Mouse (Mus musculus): ENCODE results near the gene Gpd1. TPM values are rescaled to one million over a fixed set of nuclear protein-coding genes. Genes with fewer than 3 reads are reported as not detected.
"Not testable (repeated sequence)": the region's sequence is repeated elsewhere in the genome, so short reads cannot be mapped to it uniquely, and the experiment has no call there.

Gene Gpd1
- polyA plus RNA-seq, 1 experiment from 2014 or later = 1.6 TPM

DNA sequence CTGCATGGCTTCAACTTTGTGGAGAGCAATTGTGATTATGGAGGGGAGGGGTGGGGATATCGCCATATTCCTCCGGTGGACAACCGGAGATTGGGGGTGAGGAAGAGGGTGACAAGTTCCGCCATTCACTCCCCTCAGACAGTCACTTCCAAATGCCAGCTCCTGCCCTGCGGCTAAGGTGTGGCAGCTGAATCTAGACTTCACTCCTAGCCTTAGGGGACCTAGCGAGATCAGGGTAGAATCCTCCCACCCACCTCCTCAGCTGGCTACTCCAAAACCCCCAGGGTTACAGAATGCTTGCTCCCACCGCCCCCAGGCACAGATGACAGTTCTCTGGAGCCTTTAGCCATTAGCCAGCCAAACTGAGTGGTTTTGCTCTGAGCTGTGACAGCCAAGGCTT is 38.3 kb upstream of the Gpd1 start:
- ATAC-seq (ENCODE audit: low FRiP score) = no peak
- Histone ChIP-seq H3K4me2 (0 out of 2 replicates have a peak overlapping the region, but pooled peaks have one; percentile 13), H3K36me3 (peaks cover 28% of the 10 kb centered on the region), H3K27ac (peak overlapping the region; percentile 23; the same call in 1 of the 2 replicates), H3K27me3 (no peaks in the 10 kb centered on the region), H3K9ac (no peak overlapping the region), H3K4me1 (replicated peaks) (peaks cover 55% of the 10 kb centered on the region), H3K4me3 (no peak overlapping the region), H3K9me3 (no peaks in the 10 kb centered on the region)
- WGBS = 72% methylated on average over 7 of the region's 7 CpGs

DNA sequence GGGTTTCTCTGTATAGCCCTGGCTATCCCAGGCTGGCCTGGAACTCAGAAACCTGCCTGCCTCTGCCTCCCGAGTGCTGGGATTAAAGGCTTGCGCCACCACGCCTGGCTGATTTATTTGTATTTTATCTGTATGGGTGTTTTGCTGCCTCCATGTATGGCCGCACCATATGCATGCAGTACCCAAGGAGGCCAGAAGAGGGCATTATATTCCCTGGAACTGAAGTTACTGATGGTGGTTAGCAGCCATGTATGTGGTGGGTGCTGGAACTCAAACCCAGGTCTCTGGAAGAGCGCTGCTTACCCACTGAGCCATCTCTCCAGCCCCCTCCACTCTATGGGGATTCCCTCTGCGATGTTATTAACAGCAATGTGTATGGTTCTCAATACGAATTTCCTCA is 34.4 kb upstream of the Gpd1 start:
- H3K4me2 ChIP-seq = no peak overlapping the region
- H3K36me3 ChIP-seq = peaks cover 61% of the 10 kb centered on the region
- H3K9ac ChIP-seq = no peak overlapping the region
- no peaks in the 10 kb centered on the region for H3K27me3 ChIP-seq
- ATAC-seq (ENCODE audit: low FRiP score) = no peak
- H3K27ac ChIP-seq = no peak overlapping the region
- WGBS = 93% methylated on average over 7 of the region's 7 CpGs
- H3K4me3 ChIP-seq = no peak overlapping the region
- peaks cover 16% of the 10 kb centered on the region for H3K4me1 ChIP-seq (replicated peaks)
- H3K9me3 ChIP-seq = no peaks in the 10 kb centered on the region

DNA sequence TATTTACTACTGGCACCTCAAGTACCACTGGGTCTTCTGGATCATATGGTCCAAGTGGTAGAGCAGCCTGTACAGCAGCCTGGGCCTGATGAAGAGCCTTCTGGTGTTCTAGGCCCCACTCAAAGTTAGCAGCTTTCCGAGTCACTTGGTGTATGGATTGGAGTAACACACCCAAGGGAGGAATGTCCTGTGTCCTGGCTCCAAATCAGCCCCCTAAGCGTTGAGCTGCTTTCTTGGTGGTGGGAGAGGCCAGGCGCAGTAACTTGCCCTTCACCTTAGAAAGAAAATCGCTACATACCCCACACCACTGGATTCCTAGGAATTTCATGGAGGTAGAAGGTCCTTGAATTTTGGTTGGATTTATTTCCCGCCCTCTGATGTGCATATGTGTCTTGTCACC is 33.2 kb upstream of the Gpd1 start:
- WGBS = 95% methylated on average over 5 of the region's 5 CpGs
- no peaks in the 10 kb centered on the region for H3K27me3 ChIP-seq
- no peak for ATAC-seq (ENCODE audit: low FRiP score)

DNA sequence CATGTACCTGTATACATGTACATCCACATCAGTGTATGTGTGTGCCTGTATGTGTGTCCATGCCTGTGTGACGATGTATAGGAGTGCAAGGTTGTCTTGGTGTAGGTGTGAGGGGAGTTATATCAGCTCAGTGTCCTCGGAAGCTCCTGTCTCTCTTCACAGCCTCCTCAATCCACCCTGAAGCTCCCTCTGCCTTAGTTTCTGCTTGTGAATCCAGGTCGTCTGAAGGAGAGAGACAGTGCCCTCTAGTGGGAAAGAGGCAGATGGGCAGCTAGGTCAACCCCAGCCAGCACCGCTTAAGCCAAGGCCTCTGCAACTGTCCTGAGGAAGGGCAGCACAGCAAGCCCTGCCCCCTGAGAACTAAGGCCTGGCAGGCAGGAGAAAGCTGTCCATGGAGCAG is 28.6 kb upstream of the Gpd1 start:
- Histone ChIP-seq H3K4me2 (no peak overlapping the region), H3K4me3 (no peak overlapping the region), H3K9ac (no peak overlapping the region), H3K27me3 (no peaks in the 10 kb centered on the region), H3K27ac (no peak overlapping the region), H3K4me1 (replicated peaks) (peaks cover 36% of the 10 kb centered on the region), H3K36me3 (peaks cover 52% of the 10 kb centered on the region), H3K9me3 (no peaks in the 10 kb centered on the region)
- ATAC-seq (ENCODE audit: low FRiP score) = peak; percentile 41; the same call in 1 of the 2 replicates
- 4% methylated on average over 4 of the region's 4 CpGs for WGBS

More for the DNA sequence above, 33.2 kb upstream of the Gpd1 start:
- H3K4me1 ChIP-seq (replicated peaks) = peaks cover 3% of the 10 kb centered on the region
- no peaks in the 10 kb centered on the region for H3K9me3 ChIP-seq
- H3K27ac ChIP-seq = no peak overlapping the region
- H3K4me3 ChIP-seq = no peak overlapping the region
- peaks cover 63% of the 10 kb centered on the region for H3K36me3 ChIP-seq
- H3K9ac ChIP-seq = no peak overlapping the region
- H3K4me2 ChIP-seq = no peak overlapping the region

DNA sequence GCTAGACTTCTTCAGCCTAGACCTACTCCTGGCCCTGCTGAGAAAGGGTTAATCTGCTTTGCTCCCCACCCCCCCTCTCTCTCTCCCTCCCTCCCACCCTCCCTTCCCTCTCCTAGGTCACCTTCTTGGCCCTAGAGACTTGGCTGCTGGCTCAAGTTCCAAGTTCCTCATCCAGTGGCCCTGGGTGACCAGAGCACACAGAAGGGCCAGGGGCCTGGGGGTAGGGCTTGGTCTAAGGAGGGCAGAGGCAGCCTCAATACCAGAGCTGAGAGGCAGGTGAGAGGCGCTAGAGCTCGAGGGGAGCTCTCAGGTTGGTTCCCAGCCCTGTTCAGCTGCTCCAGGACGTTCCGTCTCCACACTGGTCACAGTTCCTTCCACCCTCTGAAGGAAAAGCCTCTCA is 26.4 kb upstream of the Gpd1 start:
- ATAC-seq (ENCODE audit: low FRiP score) = no peak
- H3K27ac ChIP-seq = peak overlapping the region; percentile 71

DNA sequence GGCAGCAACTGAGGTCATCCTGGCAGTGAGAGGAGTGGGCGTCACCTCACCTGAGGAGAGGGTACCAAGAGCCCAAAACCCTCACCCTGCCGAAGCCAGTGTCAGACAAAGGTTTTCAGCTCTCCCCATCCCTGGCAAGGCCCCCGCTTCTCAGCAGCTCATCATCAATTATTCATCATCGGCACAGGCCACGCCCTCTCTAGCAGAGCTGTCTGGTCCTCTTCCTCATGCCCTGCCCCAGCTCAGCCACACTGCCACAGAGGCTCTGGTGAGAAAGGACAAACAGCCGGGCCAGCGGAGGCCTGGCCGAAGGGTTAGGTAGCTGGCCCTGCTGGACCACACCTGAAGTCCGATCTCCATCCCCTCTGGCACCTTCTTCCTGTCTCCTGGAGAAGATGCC is 25.3 kb upstream of the Gpd1 start:
- Histone ChIP-seq H3K4me1 (replicated peaks) (peaks cover 45% of the 10 kb centered on the region), H3K9ac (peak overlapping the region; percentile 49), H3K4me2 (peak overlapping the region; percentile 26; the same call in 1 of the 2 replicates), H3K9me3 (no peaks in the 10 kb centered on the region), H3K36me3 (peaks cover 49% of the 10 kb centered on the region), H3K27ac (peak overlapping the region; percentile 79), H3K4me3 (no peak overlapping the region), H3K27me3 (no peaks in the 10 kb centered on the region)
- ATAC-seq (ENCODE audit: low FRiP score) = 0 out of 2 replicates have a peak, but pooled peaks have one; percentile 32
- 34% methylated on average over 9 of the region's 9 CpGs for WGBS

More for the DNA sequence above, 26.4 kb upstream of the Gpd1 start:
- Histone ChIP-seq H3K4me2 (no peak overlapping the region), H3K9me3 (no peaks in the 10 kb centered on the region), H3K4me1 (replicated peaks) (peaks cover 45% of the 10 kb centered on the region), H3K36me3 (peaks cover 49% of the 10 kb centered on the region), H3K9ac (peak overlapping the region; percentile 35), H3K27me3 (no peaks in the 10 kb centered on the region), H3K4me3 (no peak overlapping the region)
- 27% methylated on average over 4 of the region's 4 CpGs for WGBS

DNA sequence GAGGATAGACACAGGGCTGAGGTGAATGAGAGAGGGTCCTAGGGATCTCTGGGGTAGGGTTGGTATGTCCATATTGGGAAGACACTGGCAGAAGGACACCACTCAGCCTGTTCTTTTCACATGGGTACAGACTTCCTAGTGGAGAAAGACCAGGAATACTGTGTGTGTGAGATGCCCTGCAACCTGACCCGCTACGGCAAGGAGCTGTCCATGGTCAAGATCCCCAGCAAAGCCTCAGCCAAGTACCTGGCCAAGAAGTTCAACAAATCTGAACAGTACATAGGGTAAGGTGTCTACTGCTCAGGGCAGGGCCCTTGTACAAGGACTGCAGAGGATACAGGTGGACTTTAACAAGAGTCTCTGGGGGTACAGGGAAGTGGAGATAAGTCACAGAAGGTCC is 20.0 kb upstream of the Gpd1 start:
- Histone ChIP-seq H3K27ac (no peak overlapping the region), H3K4me3 (no peak overlapping the region), H3K4me2 (no peak overlapping the region), H3K9me3 (no peaks in the 10 kb centered on the region), H3K27me3 (no peaks in the 10 kb centered on the region), H3K36me3 (peaks cover 72% of the 10 kb centered on the region), H3K4me1 (replicated peaks) (peaks cover 22% of the 10 kb centered on the region), H3K9ac (no peak overlapping the region)
- no peak for ATAC-seq (ENCODE audit: low FRiP score)
- 40% methylated on average over 2 of the region's 2 CpGs for WGBS

DNA sequence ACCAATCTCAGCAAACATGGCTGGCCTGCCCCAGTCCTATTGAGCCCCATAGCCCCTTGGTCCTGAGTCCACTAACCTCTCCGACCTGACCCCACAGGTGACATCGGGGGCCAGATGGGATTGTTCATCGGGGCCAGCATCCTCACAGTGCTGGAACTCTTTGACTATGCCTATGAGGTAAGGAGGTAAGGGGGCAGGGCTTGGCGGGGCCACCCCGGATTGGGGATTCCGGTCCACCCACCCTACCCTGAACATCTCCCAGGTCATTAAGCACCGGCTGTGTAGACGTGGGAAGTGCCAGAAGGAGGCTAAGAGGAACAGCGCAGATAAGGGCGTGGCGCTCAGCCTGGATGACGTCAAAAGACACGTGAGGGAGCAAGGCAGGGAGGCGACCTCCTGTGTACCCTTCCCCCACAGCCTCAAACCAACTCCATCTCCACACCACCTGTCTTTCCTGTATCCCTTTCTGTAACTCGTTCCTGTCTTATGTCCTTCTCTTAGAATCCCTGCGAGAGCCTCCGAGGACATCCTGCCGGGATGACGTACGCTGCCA is 18.7 kb upstream of the Gpd1 start:
- Histone ChIP-seq H3K9ac (peak overlapping the region; percentile 46; the same call in 1 of the 2 replicates), H3K4me2 (no peak overlapping the region), H3K4me3 (no peak overlapping the region), H3K9me3 (no peaks in the 10 kb centered on the region), H3K27ac (no peak overlapping the region), H3K27me3 (no peaks in the 10 kb centered on the region), H3K36me3 (peaks cover 65% of the 10 kb centered on the region), H3K4me1 (replicated peaks) (peaks cover 20% of the 10 kb centered on the region)
- ATAC-seq (ENCODE audit: low FRiP score) = no peak
- 39% methylated on average over 20 of the region's 20 CpGs for WGBS

DNA sequence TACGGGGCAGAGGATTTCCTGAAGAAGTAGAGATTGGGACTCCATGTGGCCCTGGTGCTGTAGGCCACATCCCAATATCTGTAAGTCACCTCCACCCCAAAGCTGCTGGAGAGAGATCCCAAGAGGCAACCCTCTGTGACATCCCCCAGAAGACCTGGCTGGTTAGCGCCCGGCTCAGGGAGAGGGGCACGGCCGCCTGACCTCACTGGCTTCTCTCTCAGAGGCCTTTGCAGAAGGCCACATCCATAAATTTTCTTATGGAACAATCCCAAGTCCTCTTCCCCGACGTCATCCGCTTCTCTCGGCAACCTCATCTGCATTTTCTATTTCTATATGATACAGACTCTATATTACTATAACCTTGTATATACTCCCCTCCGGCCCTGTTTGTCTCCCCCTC is 17.6 kb upstream of the Gpd1 start:
- H3K9ac ChIP-seq = no peak overlapping the region
- H3K27me3 ChIP-seq = no peaks in the 10 kb centered on the region
- H3K4me1 ChIP-seq (replicated peaks) = peaks cover 21% of the 10 kb centered on the region
- no peak overlapping the region for H3K4me2 ChIP-seq
- peaks cover 68% of the 10 kb centered on the region for H3K36me3 ChIP-seq
- 81% methylated on average over 10 of the region's 10 CpGs for WGBS
- no peaks in the 10 kb centered on the region for H3K9me3 ChIP-seq
- no peak overlapping the region for H3K27ac ChIP-seq
- ATAC-seq (ENCODE audit: low FRiP score) = no peak
- H3K4me3 ChIP-seq = no peak overlapping the region

DNA sequence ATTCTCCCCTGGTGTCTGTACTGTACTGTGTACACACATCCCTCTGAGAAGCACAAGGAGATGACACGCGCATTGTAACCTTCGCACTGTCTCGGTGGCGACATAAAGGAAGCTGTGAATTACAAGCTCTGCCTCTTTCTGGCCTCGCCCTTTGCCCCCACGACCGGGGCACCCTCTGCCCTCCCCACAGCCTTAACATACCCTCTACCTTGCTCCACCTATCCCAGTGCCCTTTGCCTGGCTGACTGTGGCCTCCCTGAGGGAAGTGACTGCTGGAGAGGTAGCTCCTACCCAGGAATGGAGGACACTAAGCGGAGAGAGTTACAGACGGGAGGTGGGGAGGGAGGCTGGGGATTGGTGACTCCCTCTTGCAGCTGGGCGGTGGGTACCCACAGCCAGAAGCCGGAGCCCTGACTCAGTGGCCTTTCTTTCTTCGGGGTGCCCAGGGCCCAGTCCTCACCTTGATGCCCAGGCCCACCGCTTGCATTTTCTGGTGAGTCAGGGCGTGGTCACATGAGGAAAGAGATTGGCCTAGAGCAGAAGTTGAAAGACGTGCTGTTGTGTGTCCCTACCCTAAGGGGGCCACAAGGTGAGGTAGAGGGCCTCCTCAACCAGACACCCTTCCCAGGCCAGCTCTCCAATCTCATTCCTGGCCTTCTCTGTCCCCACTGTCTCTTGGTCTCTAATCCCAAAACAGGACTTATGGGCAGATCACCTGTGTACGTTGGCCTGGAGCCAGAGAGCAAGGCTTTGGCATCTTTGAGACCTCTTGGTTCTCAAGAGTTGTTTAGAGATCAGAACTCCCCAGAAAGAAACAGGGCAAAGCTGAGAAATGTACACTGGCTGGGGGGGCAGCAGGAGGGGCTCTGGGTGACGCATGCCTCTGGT is 16.9 kb upstream of the Gpd1 start:
- H3K27me3 ChIP-seq = no peaks in the 10 kb centered on the region
- H3K4me1 ChIP-seq (replicated peaks) = peaks cover 26% of the 10 kb centered on the region
- H3K9ac ChIP-seq = no peak overlapping the region
- H3K9me3 ChIP-seq = no peaks in the 10 kb centered on the region
- no peak overlapping the region for H3K4me2 ChIP-seq
- H3K36me3 ChIP-seq = peaks cover 65% of the 10 kb centered on the region
- WGBS = 90% methylated on average over 18 of the region's 18 CpGs
- 0 out of 2 replicates have a peak overlapping the region, but pooled peaks have one; percentile 99 for H3K27ac ChIP-seq
- no peak overlapping the region for H3K4me3 ChIP-seq
- ATAC-seq (ENCODE audit: low FRiP score) = no peak

DNA sequence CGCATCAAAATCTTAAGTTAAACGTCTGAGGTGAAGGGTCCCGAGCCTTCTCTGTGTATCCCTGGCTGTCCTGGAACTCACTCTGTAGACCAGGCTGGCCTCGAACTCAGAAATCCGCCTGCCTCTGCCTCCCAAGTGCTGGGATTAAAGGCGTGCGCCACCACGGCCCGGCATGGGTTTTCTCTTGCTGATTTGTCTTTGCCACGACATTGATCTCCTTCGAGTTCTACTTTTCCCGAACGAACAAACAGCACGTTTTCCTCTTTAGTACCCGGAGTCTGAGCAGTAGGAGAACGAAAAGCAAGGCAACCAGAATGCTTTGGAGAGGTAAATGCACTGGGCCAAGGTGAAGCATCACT is 15.7 kb upstream of the Gpd1 start:
- peak overlapping the region; percentile 99 for H3K27ac ChIP-seq
- peak overlapping the region; percentile 97 for H3K9ac ChIP-seq
- peaks cover 62% of the 10 kb centered on the region for H3K36me3 ChIP-seq
- H3K4me3 ChIP-seq = peak overlapping the region; percentile 79
- peak overlapping the region; percentile 98 for H3K4me2 ChIP-seq
- H3K9me3 ChIP-seq; H3K27me3 ChIP-seq; ATAC-seq (ENCODE audit: low FRiP score): not testable (repeated sequence)
- WGBS = 48% methylated on average over 16 of the region's 16 CpGs
- H3K4me1 ChIP-seq (replicated peaks) = peaks cover 33% of the 10 kb centered on the region

DNA sequence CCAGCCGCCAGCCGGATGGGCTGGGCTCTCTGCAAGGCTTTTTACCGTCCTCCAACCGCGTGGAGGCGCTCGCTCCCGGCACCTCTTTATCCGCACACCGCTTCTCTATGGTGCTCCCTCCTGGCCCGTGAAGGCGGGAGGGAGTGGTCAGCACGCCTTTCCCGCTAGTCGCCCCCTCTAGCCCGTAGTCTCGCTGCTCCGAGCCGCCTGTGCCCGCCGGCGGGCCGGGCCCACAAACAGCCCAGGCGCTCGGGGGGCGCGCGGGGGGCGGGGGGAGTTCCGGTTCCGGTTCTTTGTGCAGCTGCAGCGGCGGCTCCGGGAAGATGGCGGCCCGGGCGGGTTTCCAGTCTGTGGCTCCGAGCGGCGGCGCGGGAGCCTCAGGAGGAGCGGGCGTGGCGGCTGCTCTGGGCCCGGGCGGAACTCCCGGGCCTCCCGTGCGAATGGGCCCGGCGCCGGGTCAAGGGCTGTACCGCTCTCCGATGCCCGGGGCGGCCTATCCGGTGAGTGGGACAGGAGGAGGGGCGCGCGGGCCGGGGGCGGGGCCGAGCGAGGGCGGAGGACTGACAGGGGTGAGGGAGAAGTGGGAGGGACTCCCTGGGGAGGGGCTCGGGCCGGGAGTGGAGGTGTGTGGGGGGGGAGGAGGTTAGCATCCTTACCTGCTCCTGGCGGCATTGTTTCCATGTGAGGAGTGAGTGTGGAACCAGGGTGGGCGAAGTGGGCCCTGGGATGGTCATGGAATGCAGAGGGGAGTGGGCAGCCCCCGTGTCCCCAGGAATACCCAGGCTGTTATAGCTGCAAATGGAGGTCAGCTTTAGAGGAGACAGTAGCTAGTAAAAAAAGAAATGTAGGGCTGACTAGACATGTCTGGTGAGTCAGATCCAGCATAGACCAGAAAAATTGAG is 15.1 kb upstream of the Gpd1 start, which contains the start of gene Smarcd1:
Gene Smarcd1 (plus strand): TSS at position 131 of the 902 bp plus-strand sequence.
- no peaks in the 10 kb centered on the region for H3K27me3 ChIP-seq
- H3K36me3 ChIP-seq = peaks cover 62% of the 10 kb centered on the region
- H3K9ac ChIP-seq = peak within 1 kb of the TSS; percentile 97
- peaks cover 33% of the 10 kb centered on the region for H3K4me1 ChIP-seq (replicated peaks)
- peak; percentile 94 for ATAC-seq (ENCODE audit: low FRiP score)
- peak within 1 kb of the TSS; percentile 98 for H3K4me2 ChIP-seq
- H3K27ac ChIP-seq = peak within 1 kb of the TSS; percentile 99
- under 1% methylated on average over 62 of the region's 71 CpGs for WGBS
- peak within 1 kb of the TSS; percentile 79 for H3K4me3 ChIP-seq
- no peaks in the 10 kb centered on the region for H3K9me3 ChIP-seq
